Mouse (Mus musculus): ENCODE measurements around the gene Ap2b1.
"Not testable (repeated sequence)": the region's sequence is repeated elsewhere in the genome, so short reads cannot be mapped to it uniquely, and the experiment has no call there.

The Ap2b1 gene

DNA sequence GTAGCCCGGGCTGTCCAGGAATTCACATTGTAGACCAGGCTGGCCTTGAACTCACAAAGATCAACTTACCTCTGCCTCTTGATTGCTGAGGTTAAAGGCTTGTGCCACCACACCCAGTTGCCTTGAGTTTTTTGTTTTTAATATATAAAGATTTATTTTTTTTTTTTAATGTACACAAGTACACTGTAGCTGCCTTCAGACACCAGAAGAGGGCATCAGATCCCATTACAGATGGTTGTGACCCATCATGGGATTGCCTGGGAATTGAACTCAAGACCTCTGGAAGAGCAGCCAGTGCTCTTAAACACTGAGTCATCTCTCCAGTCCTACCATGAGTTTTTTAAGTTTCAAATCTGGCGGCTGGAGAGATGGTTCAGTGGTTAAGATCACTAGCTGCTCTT is 2.6 kb downstream of the Ap2b1 start:
- DNase-seq (ENCODE audit: low spot score) = no peak

DNA sequence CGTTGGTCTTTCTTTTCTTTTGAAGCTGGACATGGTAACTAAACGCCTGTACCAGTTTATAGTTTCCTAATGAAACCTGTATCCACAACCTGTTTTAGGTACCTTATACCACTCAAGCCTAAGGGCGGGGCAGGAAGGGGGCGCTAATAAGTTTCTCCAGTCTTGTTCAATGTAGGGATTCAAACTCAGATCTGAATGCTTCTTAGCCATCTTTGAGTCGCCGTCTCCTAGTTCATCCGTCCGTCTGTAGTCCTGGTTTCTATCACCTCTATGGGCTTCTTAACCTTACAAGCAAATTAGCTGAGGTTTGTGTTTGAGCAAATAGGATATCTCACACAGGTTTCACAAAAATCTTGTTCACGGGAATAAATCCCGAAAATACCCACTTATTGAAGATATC is 3.3 kb downstream of the Ap2b1 start:
- no peak for DNase-seq (ENCODE audit: low spot score)

DNA sequence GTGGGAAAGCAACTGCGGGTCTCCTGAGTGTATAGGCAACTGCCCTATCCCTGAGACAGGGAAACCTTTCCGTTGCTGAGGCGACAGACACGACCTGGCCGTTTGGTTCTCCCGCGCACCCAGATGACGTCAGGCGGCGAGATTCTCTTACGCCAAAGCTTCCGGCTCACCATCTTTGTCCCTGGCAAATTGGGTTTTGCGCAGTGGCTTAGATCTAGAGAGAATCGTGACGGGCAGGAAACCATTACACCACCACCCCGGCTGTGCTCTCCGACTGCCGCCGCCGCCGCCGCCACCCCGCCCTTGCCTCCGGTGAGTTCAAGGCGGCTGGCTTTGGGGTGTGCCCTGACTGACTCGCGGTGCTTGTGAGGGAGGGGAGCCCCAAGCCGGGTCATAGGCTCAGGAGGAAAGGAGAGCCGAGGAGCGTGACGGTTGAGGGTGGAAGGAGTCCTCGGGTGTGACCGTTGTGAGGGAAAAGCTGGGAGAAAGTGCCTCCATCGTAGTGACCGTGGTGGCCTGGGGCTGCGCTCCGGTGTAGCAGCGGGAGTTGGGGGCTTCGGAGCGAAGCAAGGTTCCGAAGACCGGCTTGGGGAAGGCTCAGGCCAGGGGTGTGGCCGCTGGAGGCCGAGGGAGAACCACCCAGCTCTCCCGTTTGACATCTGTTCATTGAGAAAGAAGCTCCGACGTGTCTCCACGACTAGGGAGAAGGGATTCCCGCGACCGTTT is 3.9 kb downstream of the Ap2b1 start, which contains the start of gene Pex12:
Gene Pex12, minus strand, starts transcription at position 61 of the 726 bp plus-strand sequence.
- peak; percentile 85 for DNase-seq (ENCODE audit: low spot score)

GRCm38 (mm10) chr11:83303751-83304150 is 4.9 kb downstream of the Ap2b1 start:
- no peak for DNase-seq (ENCODE audit: low spot score)

DNA sequence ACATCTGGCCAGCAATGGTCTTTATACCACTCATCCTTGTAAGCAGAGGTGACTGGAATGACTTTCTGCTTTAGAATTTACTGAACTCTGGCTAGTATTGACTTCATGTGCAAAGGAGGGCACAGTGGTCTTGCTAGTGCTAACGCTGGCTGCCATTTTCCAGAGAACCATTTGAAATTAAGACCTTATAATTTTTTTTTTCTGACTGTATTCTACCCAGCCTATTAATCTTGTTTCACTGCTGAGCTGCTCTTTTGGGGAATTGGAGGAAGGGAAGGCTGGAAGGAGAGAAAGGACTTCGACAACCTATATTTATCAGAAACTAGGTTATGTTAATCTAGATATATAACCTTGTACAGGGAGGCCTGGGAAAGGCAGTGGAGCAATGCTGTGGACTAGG is 5.7 kb downstream of the Ap2b1 start:
- DNase-seq (ENCODE audit: low spot score) = no peak

DNA sequence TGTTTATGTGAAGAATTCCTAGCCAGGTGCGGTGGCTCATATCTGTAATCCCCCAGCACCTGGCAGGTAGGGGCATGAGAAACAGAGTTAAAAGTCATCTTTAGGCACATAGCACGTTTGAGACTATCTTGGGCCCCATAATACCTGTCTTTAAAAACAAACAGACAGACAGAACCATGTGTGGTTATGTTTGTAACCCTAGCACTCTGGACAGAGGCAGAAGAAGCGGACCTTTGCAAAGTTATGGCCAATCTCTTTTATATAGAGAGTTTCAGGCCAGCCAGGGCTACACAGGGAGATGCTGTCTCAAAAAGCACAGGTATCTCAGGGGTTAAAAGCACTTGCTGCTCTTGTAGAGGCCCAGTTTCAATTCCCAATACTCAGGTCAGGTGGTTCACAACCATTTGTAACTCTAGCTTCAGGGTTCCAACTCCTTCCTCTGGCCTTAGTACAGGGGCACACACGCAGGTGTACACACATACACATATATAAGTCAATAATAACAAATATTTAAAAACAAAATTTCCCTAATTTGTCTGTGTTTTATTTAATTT is 8.0 kb downstream of the Ap2b1 start:
- DNase-seq (ENCODE audit: low spot score) = no peak

- no peak for DNase-seq (ENCODE audit: low spot score)
These were observed 13.6 kb downstream of the Ap2b1 start for GRCm38 (mm10) chr11:83312471-83312870.

GRCm38 (mm10) chr11:83319048-83319447 is 20.2 kb downstream of the Ap2b1 start:
- no peak for DNase-seq (ENCODE audit: low spot score)

GRCm38 (mm10) chr11:83326692-83327091 is 27.9 kb downstream of the Ap2b1 start:
- DNase-seq (ENCODE audit: low spot score) = not testable (repeated sequence)

DNA sequence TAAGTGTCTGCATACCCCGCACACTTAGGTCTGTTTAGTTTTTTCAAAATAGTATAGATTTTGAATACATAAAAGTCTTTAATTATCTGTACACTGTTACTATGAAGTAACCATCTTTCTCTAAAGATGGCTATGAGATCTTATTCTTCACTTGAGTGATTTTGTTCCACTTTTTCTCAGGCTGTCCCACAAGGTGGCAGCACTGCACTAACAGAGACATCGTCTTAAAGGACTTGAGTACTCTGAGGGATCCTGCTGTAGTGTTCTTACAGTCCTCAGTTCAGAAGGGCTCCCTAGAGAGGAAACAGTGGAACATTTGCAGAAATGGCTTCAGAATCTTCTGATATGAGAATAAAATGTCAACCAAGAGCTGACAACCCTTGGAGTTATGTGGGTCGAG is 28.6 kb downstream of the Ap2b1 start:
- no peak for DNase-seq (ENCODE audit: low spot score)

- no peak for DNase-seq (ENCODE audit: low spot score)
These were observed 37.0 kb downstream of the Ap2b1 start for GRCm38 (mm10) chr11:83335826-83336225.

- no peak for DNase-seq (ENCODE audit: low spot score)
These were observed 40.9 kb downstream of the Ap2b1 start for GRCm38 (mm10) chr11:83339705-83340104.

DNA sequence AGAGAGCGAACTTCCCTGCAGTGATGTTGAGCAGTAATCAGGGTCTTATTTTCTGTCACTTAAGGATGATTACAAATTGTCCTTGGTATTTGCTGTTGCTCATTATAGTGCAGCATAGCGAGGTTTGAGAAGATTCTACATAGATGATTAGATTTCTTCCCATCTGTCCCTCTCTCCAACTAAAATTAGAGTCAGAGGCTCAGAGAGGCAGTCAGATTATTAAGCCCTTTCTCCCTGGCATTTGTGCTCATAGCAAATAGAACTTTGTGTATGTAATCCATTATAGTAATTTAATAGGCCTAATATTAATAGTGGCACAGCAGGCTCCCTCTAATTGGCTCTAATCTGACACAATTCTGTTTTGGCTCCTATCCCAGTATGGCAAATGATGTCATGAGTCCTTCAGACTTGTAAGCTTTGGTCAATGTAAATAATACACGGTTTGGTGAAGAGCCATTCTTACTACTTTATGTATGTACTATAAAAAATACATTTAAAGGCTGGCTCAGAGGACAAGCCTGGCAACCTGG is 43.0 kb downstream of the Ap2b1 start:
- no peak for DNase-seq (ENCODE audit: low spot score)

DNA sequence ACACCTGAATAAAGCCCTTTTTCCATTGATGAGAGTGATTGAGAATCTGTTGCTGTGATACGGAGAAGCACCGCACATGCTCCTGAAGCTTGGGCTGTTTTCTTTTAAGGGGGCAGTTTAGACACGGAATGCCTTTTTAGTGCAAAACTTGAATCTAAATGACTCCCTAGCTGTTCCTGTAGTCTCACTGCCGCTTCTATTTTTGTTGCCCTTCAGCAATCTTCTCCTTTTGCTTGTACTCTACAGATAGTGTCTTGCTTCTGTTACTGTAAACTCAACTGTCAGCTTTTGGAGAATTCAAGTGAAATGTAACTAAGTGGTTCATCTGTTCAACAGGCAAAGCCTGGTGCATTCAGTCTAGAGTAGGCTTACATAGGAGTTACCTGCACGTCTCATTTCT is 56.6 kb downstream of the Ap2b1 start:
- no peak for DNase-seq (ENCODE audit: low spot score)

DNA sequence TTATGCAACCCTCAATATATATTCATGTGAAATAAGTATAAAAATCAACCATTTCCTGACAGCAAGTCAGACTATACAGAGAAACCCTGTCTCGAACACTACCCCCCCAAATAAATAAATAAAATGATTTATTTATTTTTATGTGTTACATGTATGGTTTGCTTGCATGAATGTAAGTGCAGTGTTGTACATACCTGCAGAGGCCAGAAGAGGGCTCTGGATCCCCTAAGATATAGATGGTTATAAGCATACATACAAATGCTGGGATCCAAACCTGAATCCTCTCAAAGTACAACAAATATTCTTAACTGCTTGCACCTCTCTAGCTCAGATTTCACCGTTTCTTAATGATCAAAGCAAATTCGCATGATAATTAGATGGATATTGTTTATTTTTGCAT is 58.6 kb downstream of the Ap2b1 start:
- no peak for DNase-seq (ENCODE audit: low spot score)

DNA sequence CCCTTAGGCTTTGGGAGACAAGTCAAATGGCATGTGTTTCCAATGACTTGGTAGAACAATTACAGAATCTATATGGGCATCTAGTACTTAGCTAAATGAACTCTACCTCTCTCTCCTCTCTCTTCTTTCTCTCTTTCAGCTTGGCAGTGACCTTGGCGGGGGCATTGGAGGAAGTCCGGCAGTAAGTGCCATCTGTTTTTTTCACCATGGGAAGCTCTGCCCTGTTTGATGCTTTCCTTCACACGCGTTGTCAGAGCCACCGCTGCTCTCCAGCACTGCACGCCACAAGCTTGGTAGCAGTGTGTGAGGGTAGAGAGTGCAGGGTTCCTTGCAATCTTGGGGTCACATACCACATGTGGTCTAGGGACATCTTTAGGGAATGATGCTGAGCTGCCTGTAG is 65.8 kb downstream of the Ap2b1 start:
- DNase-seq (ENCODE audit: low spot score) = no peak

GRCm38 (mm10) chr11:83371267-83371666 is 72.4 kb downstream of the Ap2b1 start:
- DNase-seq (ENCODE audit: low spot score) = no peak

- no peak for DNase-seq (ENCODE audit: low spot score)
These were observed 81.0 kb downstream of the Ap2b1 start for GRCm38 (mm10) chr11:83379745-83380341.

DNA sequence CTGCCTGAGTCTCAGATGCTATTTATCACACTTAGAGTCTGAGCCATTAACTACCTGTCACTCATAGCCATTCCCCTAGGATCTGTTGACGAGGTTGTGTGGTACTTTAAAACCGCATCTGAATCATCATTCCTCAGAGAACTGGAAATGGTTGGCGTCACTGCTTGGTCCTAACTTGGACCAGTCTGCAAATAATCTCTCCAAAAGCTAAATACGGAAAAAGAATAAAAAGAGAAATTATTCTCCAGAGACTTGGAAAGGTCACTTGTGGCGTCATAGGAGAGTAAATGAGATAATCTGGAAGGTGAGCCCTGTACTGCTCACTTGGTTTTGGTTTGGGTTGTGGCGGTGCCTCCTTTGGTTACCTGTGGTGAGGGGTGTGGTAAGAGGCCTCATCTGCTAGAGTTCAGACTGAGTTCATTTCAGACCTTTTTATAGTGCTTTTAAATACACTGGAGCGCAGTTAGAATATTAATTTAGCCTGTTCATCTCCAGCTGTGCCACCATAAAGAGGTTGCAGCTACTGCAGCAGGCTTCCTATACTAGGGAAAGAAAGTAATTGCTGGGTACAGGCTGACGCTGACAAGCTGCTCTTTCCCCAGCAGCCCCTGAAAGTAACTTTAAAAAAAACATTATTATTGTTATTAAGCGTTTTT is 84.2 kb downstream of the Ap2b1 start:
- DNase-seq (ENCODE audit: low spot score) = no peak

DNA sequence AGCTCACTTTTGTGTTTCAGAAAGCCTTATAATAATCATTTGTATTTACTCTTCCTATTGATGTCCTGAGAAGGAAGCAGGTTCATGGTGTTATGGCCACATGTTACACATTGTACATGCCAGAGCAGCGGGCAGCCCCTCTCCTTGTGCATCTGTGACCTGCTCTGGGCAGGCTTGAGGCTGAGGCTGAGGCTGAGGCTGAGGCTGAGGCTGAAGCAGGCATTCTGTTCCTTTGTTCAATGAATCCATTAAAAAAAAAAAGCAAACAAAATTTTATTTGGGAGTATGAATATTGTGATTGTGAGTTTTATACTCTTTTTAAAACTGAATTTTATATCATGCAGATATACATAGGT is 84.7 kb downstream of the Ap2b1 start:
- DNase-seq (ENCODE audit: low spot score) = no peak

- no peak for DNase-seq (ENCODE audit: low spot score)
These were observed 94.2 kb downstream of the Ap2b1 start for GRCm38 (mm10) chr11:83393062-83393461.

- no peak for DNase-seq (ENCODE audit: low spot score)
These were observed 96.1 kb downstream of the Ap2b1 start for GRCm38 (mm10) chr11:83394802-83395439.
